Mouse (Mus musculus): Measurements from ENCODE around the gene Cnpy3. TPM values are rescaled to one million over a fixed set of nuclear protein-coding genes. Genes with fewer than 3 reads are reported as not detected.

The Cnpy3 gene
- total and polyA plus RNA-seq, 3 experiments = 19.7 to 21.5 (median 19.8) TPM

- no peaks in the 10 kb centered on the region for H3K27me3 ChIP-seq (ENCODE audit: control insufficient read depth, insufficient read depth, low read length)
- WGBS = 23% methylated on average over 16 of the region's 16 CpGs
Measured at GRCm38 (mm10) chr17:46751056-46751793, 789 bp downstream of the Cnpy3 start.

DNA sequence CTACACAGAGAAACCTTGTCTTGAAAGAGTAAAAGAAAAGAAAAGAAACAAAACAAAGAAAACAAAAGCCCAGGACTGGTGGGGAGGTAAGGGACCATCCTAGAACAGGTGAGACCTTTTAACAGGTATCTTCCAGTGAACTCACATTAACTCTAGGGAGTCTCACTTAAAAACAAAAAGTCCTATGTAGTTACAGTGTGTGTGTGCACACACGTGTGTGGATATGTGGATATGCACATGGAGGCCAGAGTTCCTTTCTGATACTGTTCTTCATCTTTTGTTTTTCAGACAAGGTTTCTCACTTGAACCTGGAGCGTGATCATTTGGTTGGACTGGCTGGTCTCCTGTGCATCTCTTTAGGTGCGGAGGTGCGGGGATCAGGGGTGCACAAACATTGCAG, 1.4 kb downstream of the Cnpy3 start:
- WGBS = 90% methylated on average over 4 of the region's 4 CpGs

More at GRCm38 (mm10) chr17:46751056-46751793, 789 bp downstream of the Cnpy3 start:
- TF ChIP-seq CTCF (IDR thresholded peaks at IDR 0.05) (no peak), EP300 (IDR thresholded peaks at IDR 0.05; ENCODE audit: insufficient read depth, low read depth, low read length) (0 out of 2 replicates have a peak, but pooled peaks have one; percentile 14)
- H3K4me3 ChIP-seq = peak overlapping the region; percentile 88
- H3K4me1 ChIP-seq (ENCODE audit: control insufficient read depth, insufficient read depth, low read length) = peaks cover 4% of the 10 kb centered on the region
- peak overlapping the region; percentile 79 for H3K9ac ChIP-seq (ENCODE audit: low read depth, low read length)
- no peak for DNase-seq
- H3K79me2 ChIP-seq (replicated peaks; ENCODE audit: control insufficient read depth, insufficient read depth, low read length) = no peaks in the 10 kb centered on the region; the same call in 1 of the 2 replicates
- H3K36me3 ChIP-seq (ENCODE audit: control insufficient read depth, insufficient read depth, low read length) = no peaks in the 10 kb centered on the region
- intact Hi-C loops (cut with DNase I) = loop anchor here (5.0 kb wide), 1 partner anchor 39 kb away; the partner anchor contains the start of gene Pex6
- peak overlapping the region; percentile 84 for H3K27ac ChIP-seq

GRCm38 (mm10) chr17:46749282-46749681, 2.7 kb downstream of the Cnpy3 start:
- peaks cover 4% of the 10 kb centered on the region for H3K4me1 ChIP-seq (ENCODE audit: control insufficient read depth, insufficient read depth, low read length)
- WGBS = 94% methylated on average over 5 of the region's 5 CpGs
- DNase-seq = no peak
- no peaks in the 10 kb centered on the region; the same call in 1 of the 2 replicates for H3K79me2 ChIP-seq (replicated peaks; ENCODE audit: control insufficient read depth, insufficient read depth, low read length)
- TF ChIP-seq CTCF (IDR thresholded peaks at IDR 0.05) = no peak
- TF ChIP-seq POLR2A (IDR thresholded peaks at IDR 0.05; ENCODE audit: insufficient read depth, low read depth, low read length) = no peak
- no peak for TF ChIP-seq EP300 (IDR thresholded peaks at IDR 0.05; ENCODE audit: insufficient read depth, low read depth, low read length)
- H3K9ac ChIP-seq (ENCODE audit: low read depth, low read length) = no peak overlapping the region
- no peaks in the 10 kb centered on the region for H3K27me3 ChIP-seq (ENCODE audit: control insufficient read depth, insufficient read depth, low read length)
- intact Hi-C loops (cut with DNase I) = no loop called here
- no peak overlapping the region for H3K27ac ChIP-seq
- no peaks in the 10 kb centered on the region for H3K36me3 ChIP-seq (ENCODE audit: control insufficient read depth, insufficient read depth, low read length)
- no peak overlapping the region for H3K4me3 ChIP-seq

More for the DNA sequence above, 1.4 kb downstream of the Cnpy3 start:
- H3K4me1 ChIP-seq (ENCODE audit: control insufficient read depth, insufficient read depth, low read length) = peaks cover 4% of the 10 kb centered on the region
- TF ChIP-seq EP300 (IDR thresholded peaks at IDR 0.05; ENCODE audit: insufficient read depth, low read depth, low read length) (no peak), CTCF (IDR thresholded peaks at IDR 0.05) (no peak), POLR2A (IDR thresholded peaks at IDR 0.05; ENCODE audit: insufficient read depth, low read depth, low read length) (no peak)
- H3K36me3 ChIP-seq (ENCODE audit: control insufficient read depth, insufficient read depth, low read length) = no peaks in the 10 kb centered on the region
- H3K79me2 ChIP-seq (replicated peaks; ENCODE audit: control insufficient read depth, insufficient read depth, low read length) = no peaks in the 10 kb centered on the region; the same call in 1 of the 2 replicates
- intact Hi-C loops (cut with DNase I) = loop anchor here (5.0 kb wide), 1 partner anchor 38 kb away; the partner anchor contains the start of gene Pex6
- no peak overlapping the region for H3K4me3 ChIP-seq
- no peak for DNase-seq
- H3K27ac ChIP-seq = no peak overlapping the region; the same call in none of the 2 replicates
- H3K27me3 ChIP-seq (ENCODE audit: control insufficient read depth, insufficient read depth, low read length) = no peaks in the 10 kb centered on the region
- H3K9ac ChIP-seq (ENCODE audit: low read depth, low read length) = no peak overlapping the region

GRCm38 (mm10) chr17:46747806-46748205, 4.2 kb downstream of the Cnpy3 start:
- WGBS = 87% methylated on average over 2 of the region's 2 CpGs
- peaks cover 4% of the 10 kb centered on the region for H3K4me1 ChIP-seq (ENCODE audit: control insufficient read depth, insufficient read depth, low read length)
- no peaks in the 10 kb centered on the region for H3K36me3 ChIP-seq (ENCODE audit: control insufficient read depth, insufficient read depth, low read length)
- no peaks in the 10 kb centered on the region for H3K27me3 ChIP-seq (ENCODE audit: control insufficient read depth, insufficient read depth, low read length)
- DNase-seq = no peak
- no peak overlapping the region for H3K27ac ChIP-seq
- intact Hi-C loops (cut with DNase I) = no loop called here
- no peaks in the 10 kb centered on the region; the same call in 1 of the 2 replicates for H3K79me2 ChIP-seq (replicated peaks; ENCODE audit: control insufficient read depth, insufficient read depth, low read length)
- no peak overlapping the region for H3K9ac ChIP-seq (ENCODE audit: low read depth, low read length)
- H3K4me3 ChIP-seq = no peak overlapping the region
- TF ChIP-seq POLR2A (IDR thresholded peaks at IDR 0.05; ENCODE audit: insufficient read depth, low read depth, low read length) = no peak
- no peak for TF ChIP-seq EP300 (IDR thresholded peaks at IDR 0.05; ENCODE audit: insufficient read depth, low read depth, low read length)
- TF ChIP-seq CTCF (IDR thresholded peaks at IDR 0.05) = no peak

GRCm38 (mm10) chr17:46747234-46747633, 4.8 kb downstream of the Cnpy3 start:
- Histone ChIP-seq H3K4me1 (ENCODE audit: control insufficient read depth, insufficient read depth, low read length) (peaks cover 3% of the 10 kb centered on the region), H3K9ac (ENCODE audit: low read depth, low read length) (no peak overlapping the region), H3K27me3 (ENCODE audit: control insufficient read depth, insufficient read depth, low read length) (no peaks in the 10 kb centered on the region), H3K79me2 (replicated peaks; ENCODE audit: control insufficient read depth, insufficient read depth, low read length) (no peaks in the 10 kb centered on the region; the same call in 1 of the 2 replicates), H3K27ac (no peak overlapping the region), H3K4me3 (no peak overlapping the region), H3K36me3 (ENCODE audit: control insufficient read depth, insufficient read depth, low read length) (no peaks in the 10 kb centered on the region)
- intact Hi-C loops (cut with DNase I) = no loop called here
- DNase-seq = peak in 1 of 2 experiments; percentile 18
- WGBS = 68% methylated on average over 8 of the region's 8 CpGs
- no peak for TF ChIP-seq EP300 (IDR thresholded peaks at IDR 0.05; ENCODE audit: insufficient read depth, low read depth, low read length)
- no peak for TF ChIP-seq CTCF (IDR thresholded peaks at IDR 0.05)
- no peak for TF ChIP-seq POLR2A (IDR thresholded peaks at IDR 0.05; ENCODE audit: insufficient read depth, low read depth, low read length)

GRCm38 (mm10) chr17:46745506-46745905, 6.5 kb downstream of the Cnpy3 start:
- Histone ChIP-seq H3K9ac (ENCODE audit: low read depth, low read length) (no peak overlapping the region), H3K4me3 (no peak overlapping the region), H3K36me3 (ENCODE audit: control insufficient read depth, insufficient read depth, low read length) (no peaks in the 10 kb centered on the region), H3K27me3 (ENCODE audit: control insufficient read depth, insufficient read depth, low read length) (no peaks in the 10 kb centered on the region), H3K27ac (no peak overlapping the region), H3K4me1 (ENCODE audit: control insufficient read depth, insufficient read depth, low read length) (no peaks in the 10 kb centered on the region), H3K79me2 (replicated peaks; ENCODE audit: control insufficient read depth, insufficient read depth, low read length) (no peaks in the 10 kb centered on the region; the same call in 1 of the 2 replicates)
- intact Hi-C loops (cut with DNase I) = no loop called here
- no peak for TF ChIP-seq POLR2A (IDR thresholded peaks at IDR 0.05; ENCODE audit: insufficient read depth, low read depth, low read length)
- TF ChIP-seq EP300 (IDR thresholded peaks at IDR 0.05; ENCODE audit: insufficient read depth, low read depth, low read length) = no peak
- TF ChIP-seq CTCF (IDR thresholded peaks at IDR 0.05) = no peak
- WGBS = 89% methylated on average over 2 of the region's 2 CpGs
- DNase-seq = no peak

All from heart, adult 2 months (tissue).